Mouse (Mus musculus): ENCODE results near the gene Arhgap22. TPM values are rescaled to one million over a fixed set of nuclear protein-coding genes. Genes with fewer than 3 reads are reported as not detected.

Arhgap22 gene
- polyA plus RNA-seq, 1 experiment from 2014 or later, result 2.6 TPM

- Histone ChIP-seq H3K4me3 (ENCODE audit: low read depth, low read length) (peak overlapping the region; percentile 7; the same call in 1 of the 2 replicates), H3K27ac (replicated peaks; ENCODE audit: low read depth, low read length) (no peak overlapping the region), H3K4me1 (ENCODE audit: control insufficient read depth, insufficient read depth, low read length) (no peaks in the 10 kb centered on the region), H3K9ac (replicated peaks; ENCODE audit: low read length) (no peak overlapping the region; the same call in 1 of the 2 replicates), H3K36me3 (replicated peaks; ENCODE audit: control insufficient read depth, insufficient read depth, low read depth, low read length) (no peaks in the 10 kb centered on the region), H3K9me3 (replicated peaks; ENCODE audit: control insufficient read depth, low read length) (no peaks in the 10 kb centered on the region), H3K27me3 (ENCODE audit: control insufficient read depth, insufficient read depth, low read length) (no peaks in the 10 kb centered on the region), H3K4me2 (ENCODE audit: low read depth, low read length) (peak overlapping the region; percentile 32)
- WGBS, result 34% methylated on average over 24 of the region's 24 CpGs
- DNase-seq (ENCODE audit: low spot score) (peak; percentile 60), ATAC-seq (replicated peaks; ENCODE audit: insufficient number of reproducible peaks, low FRiP score, low TSS enrichment, low read depth) (no peak)
Observed at GRCm38 (mm10) chr14:33205280-33205965, 8.4 kb upstream of the Arhgap22 start.

- Histone ChIP-seq H3K36me3 (replicated peaks; ENCODE audit: control insufficient read depth, insufficient read depth, low read depth, low read length) (no peaks in the 10 kb centered on the region), H3K4me3 (ENCODE audit: low read depth, low read length) (no peak overlapping the region), H3K4me2 (ENCODE audit: low read depth, low read length) (no peak overlapping the region), H3K9me3 (replicated peaks; ENCODE audit: control insufficient read depth, low read length) (no peaks in the 10 kb centered on the region), H3K27me3 (ENCODE audit: control insufficient read depth, insufficient read depth, low read length) (no peaks in the 10 kb centered on the region), H3K27ac (replicated peaks; ENCODE audit: low read depth, low read length) (no peak overlapping the region), H3K9ac (replicated peaks; ENCODE audit: low read length) (no peak overlapping the region), H3K4me1 (ENCODE audit: control insufficient read depth, insufficient read depth, low read length) (no peaks in the 10 kb centered on the region)
- DNase-seq (ENCODE audit: low spot score), result peak; percentile 50
- ATAC-seq (replicated peaks; ENCODE audit: insufficient number of reproducible peaks, low FRiP score, low TSS enrichment, low read depth), result no peak
- 9% methylated on average over 2 of the region's 2 CpGs for WGBS
Observed at GRCm38 (mm10) chr14:33207011-33207410, 6.8 kb upstream of the Arhgap22 start.

GRCm38 (mm10) chr14:33208331-33208730, 5.5 kb upstream of the Arhgap22 start:
- H3K27me3 ChIP-seq (ENCODE audit: control insufficient read depth, insufficient read depth, low read length), result no peaks in the 10 kb centered on the region
- no peaks in the 10 kb centered on the region for H3K4me1 ChIP-seq (ENCODE audit: control insufficient read depth, insufficient read depth, low read length)
- no peak for DNase-seq (ENCODE audit: low spot score)
- WGBS, result 16% methylated on average over 5 of the region's 5 CpGs
- ATAC-seq (replicated peaks; ENCODE audit: insufficient number of reproducible peaks, low FRiP score, low TSS enrichment, low read depth), result no peak
- no peak overlapping the region for H3K4me3 ChIP-seq (ENCODE audit: low read depth, low read length)
- no peak overlapping the region for H3K27ac ChIP-seq (replicated peaks; ENCODE audit: low read depth, low read length)
- no peak overlapping the region for H3K9ac ChIP-seq (replicated peaks; ENCODE audit: low read length)
- H3K9me3 ChIP-seq (replicated peaks; ENCODE audit: control insufficient read depth, low read length), result no peaks in the 10 kb centered on the region
- no peak overlapping the region for H3K4me2 ChIP-seq (ENCODE audit: low read depth, low read length)
- H3K36me3 ChIP-seq (replicated peaks; ENCODE audit: control insufficient read depth, insufficient read depth, low read depth, low read length), result no peaks in the 10 kb centered on the region

GRCm38 (mm10) chr14:33210806-33211205, 3.0 kb upstream of the Arhgap22 start:
- DNase-seq (ENCODE audit: low spot score), result no peak
- no peaks in the 10 kb centered on the region for H3K27me3 ChIP-seq (ENCODE audit: control insufficient read depth, insufficient read depth, low read length)
- H3K4me3 ChIP-seq (ENCODE audit: low read depth, low read length), result no peak overlapping the region
- H3K4me2 ChIP-seq (ENCODE audit: low read depth, low read length), result no peak overlapping the region
- H3K36me3 ChIP-seq (replicated peaks; ENCODE audit: control insufficient read depth, insufficient read depth, low read depth, low read length), result no peaks in the 10 kb centered on the region
- no peak overlapping the region for H3K9ac ChIP-seq (replicated peaks; ENCODE audit: low read length)
- WGBS, result 78% methylated on average over 8 of the region's 8 CpGs
- no peaks in the 10 kb centered on the region for H3K9me3 ChIP-seq (replicated peaks; ENCODE audit: control insufficient read depth, low read length)
- no peak for ATAC-seq (replicated peaks; ENCODE audit: insufficient number of reproducible peaks, low FRiP score, low TSS enrichment, low read depth)
- H3K4me1 ChIP-seq (ENCODE audit: control insufficient read depth, insufficient read depth, low read length), result no peaks in the 10 kb centered on the region
- no peak overlapping the region for H3K27ac ChIP-seq (replicated peaks; ENCODE audit: low read depth, low read length)

GRCm38 (mm10) chr14:33212271-33212957, 1.4 kb upstream of the Arhgap22 start:
- no peaks in the 10 kb centered on the region for H3K9me3 ChIP-seq (replicated peaks; ENCODE audit: control insufficient read depth, low read length)
- H3K4me3 ChIP-seq (ENCODE audit: low read depth, low read length), result no peak overlapping the region
- no peak for DNase-seq (ENCODE audit: low spot score)
- no peak for ATAC-seq (replicated peaks; ENCODE audit: insufficient number of reproducible peaks, low FRiP score, low TSS enrichment, low read depth)
- no peaks in the 10 kb centered on the region for H3K27me3 ChIP-seq (ENCODE audit: control insufficient read depth, insufficient read depth, low read length)
- H3K4me1 ChIP-seq (ENCODE audit: control insufficient read depth, insufficient read depth, low read length), result no peaks in the 10 kb centered on the region
- WGBS, result 52% methylated on average over 5 of the region's 5 CpGs
- H3K4me2 ChIP-seq (ENCODE audit: low read depth, low read length), result no peak overlapping the region
- no peaks in the 10 kb centered on the region for H3K36me3 ChIP-seq (replicated peaks; ENCODE audit: control insufficient read depth, insufficient read depth, low read depth, low read length)
- no peak overlapping the region for H3K27ac ChIP-seq (replicated peaks; ENCODE audit: low read depth, low read length)
- no peak overlapping the region for H3K9ac ChIP-seq (replicated peaks; ENCODE audit: low read length)

- ATAC-seq (replicated peaks; ENCODE audit: insufficient number of reproducible peaks, low FRiP score, low TSS enrichment, low read depth) (no peak), DNase-seq (ENCODE audit: low spot score) (no peak)
- 80% methylated on average over 12 of the region's 12 CpGs for WGBS
- Histone ChIP-seq H3K4me2 (ENCODE audit: low read depth, low read length) (no peak overlapping the region), H3K9me3 (replicated peaks; ENCODE audit: control insufficient read depth, low read length) (no peaks in the 10 kb centered on the region), H3K4me1 (ENCODE audit: control insufficient read depth, insufficient read depth, low read length) (no peaks in the 10 kb centered on the region), H3K9ac (replicated peaks; ENCODE audit: low read length) (no peak overlapping the region), H3K36me3 (replicated peaks; ENCODE audit: control insufficient read depth, insufficient read depth, low read depth, low read length) (no peaks in the 10 kb centered on the region), H3K4me3 (ENCODE audit: low read depth, low read length) (no peak overlapping the region), H3K27me3 (ENCODE audit: control insufficient read depth, insufficient read depth, low read length) (no peaks in the 10 kb centered on the region), H3K27ac (replicated peaks; ENCODE audit: low read depth, low read length) (no peak overlapping the region)
Observed at GRCm38 (mm10) chr14:33212958-33213309, 892 bp upstream of the Arhgap22 start.

- WGBS, result 22% methylated on average over 4 of the region's 4 CpGs
- no peak overlapping the region for H3K4me2 ChIP-seq (ENCODE audit: low read depth, low read length)
- H3K27ac ChIP-seq (replicated peaks; ENCODE audit: low read depth, low read length), result no peak overlapping the region
- H3K27me3 ChIP-seq (ENCODE audit: control insufficient read depth, insufficient read depth, low read length), result no peaks in the 10 kb centered on the region; the same call in 1 of the 2 replicates
- H3K9ac ChIP-seq (replicated peaks; ENCODE audit: low read length), result no peak overlapping the region
- no peaks in the 10 kb centered on the region for H3K9me3 ChIP-seq (replicated peaks; ENCODE audit: control insufficient read depth, low read length)
- no peak overlapping the region for H3K4me3 ChIP-seq (ENCODE audit: low read depth, low read length)
- ATAC-seq (replicated peaks; ENCODE audit: insufficient number of reproducible peaks, low FRiP score, low TSS enrichment, low read depth) (0 out of 2 replicates have a peak, but pooled peaks have one; percentile 5), DNase-seq (ENCODE audit: low spot score) (no peak)
- H3K36me3 ChIP-seq (replicated peaks; ENCODE audit: control insufficient read depth, insufficient read depth, low read depth, low read length), result no peaks in the 10 kb centered on the region
- no peaks in the 10 kb centered on the region for H3K4me1 ChIP-seq (ENCODE audit: control insufficient read depth, insufficient read depth, low read length)
Observed at GRCm38 (mm10) chr14:33214767-33215128, 922 bp downstream of the Arhgap22 start.

GRCm38 (mm10) chr14:33215163-33215562, 1.3 kb downstream of the Arhgap22 start:
- no peak for ATAC-seq (replicated peaks; ENCODE audit: insufficient number of reproducible peaks, low FRiP score, low TSS enrichment, low read depth)
- no peak overlapping the region for H3K27ac ChIP-seq (replicated peaks; ENCODE audit: low read depth, low read length)

More at GRCm38 (mm10) chr14:33215163-33215562, 1.3 kb downstream of the Arhgap22 start:
- H3K9me3 ChIP-seq (replicated peaks; ENCODE audit: control insufficient read depth, low read length), result no peaks in the 10 kb centered on the region
- no peak overlapping the region for H3K4me2 ChIP-seq (ENCODE audit: low read depth, low read length)
- no peaks in the 10 kb centered on the region for H3K4me1 ChIP-seq (ENCODE audit: control insufficient read depth, insufficient read depth, low read length)
- no peak for DNase-seq (ENCODE audit: low spot score)
- WGBS, result 54% methylated on average over 1 of the region's 1 CpGs
- no peaks in the 10 kb centered on the region; the same call in 1 of the 2 replicates for H3K27me3 ChIP-seq (ENCODE audit: control insufficient read depth, insufficient read depth, low read length)
- H3K9ac ChIP-seq (replicated peaks; ENCODE audit: low read length), result no peak overlapping the region
- H3K4me3 ChIP-seq (ENCODE audit: low read depth, low read length), result no peak overlapping the region
- H3K36me3 ChIP-seq (replicated peaks; ENCODE audit: control insufficient read depth, insufficient read depth, low read depth, low read length), result no peaks in the 10 kb centered on the region

Measured in embryonic facial prominence, embryonic 11.5 days (tissue).